In the genomic region with DNA sequence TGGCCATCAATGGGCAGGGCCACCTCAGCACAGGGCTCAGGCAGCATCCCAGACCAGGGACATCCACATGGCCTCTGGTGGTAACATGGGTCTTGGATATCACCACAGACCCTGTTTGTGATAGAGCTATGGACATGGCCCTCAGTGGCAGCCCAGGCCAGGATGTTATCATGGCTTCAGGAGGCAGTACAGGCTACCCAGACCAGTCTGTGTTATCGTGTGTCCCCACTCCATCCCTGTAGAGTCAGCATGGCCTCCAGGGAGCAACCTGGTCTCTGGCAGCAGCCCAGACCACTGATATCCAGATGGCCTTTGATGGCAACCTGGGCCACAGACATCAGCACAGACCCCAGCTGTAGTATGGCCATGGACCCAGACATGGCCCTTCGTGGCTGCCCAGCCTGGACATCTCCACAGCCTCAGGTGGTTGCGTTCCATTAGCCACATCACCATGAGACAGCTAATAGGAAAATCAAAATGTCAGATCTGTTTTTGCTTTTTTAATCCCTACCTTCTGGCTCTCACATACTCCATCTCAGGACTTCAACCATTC, we compare ENCODE assay signal across 26 mouse cellular contexts. TPM values are rescaled to one million over a fixed set of nuclear protein-coding genes. Genes with fewer than 3 reads are reported as not detected.
DNase-seq lines count a peak whose midpoint lies in the region; ATAC-seq lines count a peak whose summit lies in the region.
"Had no signal": no experiment of that assay in that cellular context is flagged by ENCODE, and none has a peak within 500 bp of the region (broad histone marks: within the 10 kb centered on the region; RNA-seq: fewer than 3 reads in every experiment).

No protein-coding gene starts in this region.

- H3K4me1 ChIP-seq in hindbrain, embryonic 13.5 days (replicated peaks): no peaks in the 10 kb centered on the region
- H3K4me1 ChIP-seq in hindbrain, embryonic 11.5 days (replicated peaks; ENCODE audit: control insufficient read depth, insufficient read depth, low read length): no peaks in the 10 kb centered on the region
- H3K4me1 ChIP-seq in midbrain, embryonic 12.5 days: no peaks in the 10 kb centered on the region
- H3K4me1 ChIP-seq in midbrain, embryonic 11.5 days (ENCODE audit: control insufficient read depth, insufficient read depth, low read length): no peaks in the 10 kb centered on the region
- H3K4me1 ChIP-seq in limb, embryonic 13.5 days: no peaks in the 10 kb centered on the region
- H3K4me1 ChIP-seq: embryonic facial prominence, embryonic 13.5 days; forebrain, embryonic 10.5 days; forebrain, embryonic 15.5 days; heart, embryonic 12.5 days; hindbrain, embryonic 10.5 days; liver, embryonic 15.5 days; lung, embryonic 15.5 days had no signal

- no peak for DNase-seq in hindbrain, embryonic 11.5 days (ENCODE audit: low spot score)
- DNase-seq in midbrain, embryonic 11.5 days (ENCODE audit: low spot score, missing footprints): no peak
- no peak for DNase-seq in thymus, adult 18-20 months
- DNase-seq: adrenal gland, postnatal 14 days; cerebellum, adult 11 months; cerebellum, adult 9-10 months; cerebellum, postnatal 36 days; gastrocnemius, postnatal 25 days; heart, adult 18-20 months; heart, postnatal 10 days; kidney, postnatal 25 days; liver; thymus, postnatal 4 days had no signal

- H3K4me3 ChIP-seq in hindbrain, embryonic 13.5 days: no peak overlapping the region
- no peak overlapping the region for H3K4me3 ChIP-seq in hindbrain, embryonic 11.5 days (ENCODE audit: low read depth, low read length)
- H3K4me3 ChIP-seq in midbrain, embryonic 12.5 days: no peak overlapping the region
- no peak overlapping the region for H3K4me3 ChIP-seq in midbrain, embryonic 11.5 days (ENCODE audit: low read depth, low read length)
- no peak overlapping the region for H3K4me3 ChIP-seq in limb, embryonic 13.5 days
- H3K4me3 ChIP-seq: embryonic facial prominence, embryonic 13.5 days; forebrain, embryonic 10.5 days; forebrain, embryonic 15.5 days; heart, embryonic 12.5 days; hindbrain, embryonic 10.5 days; liver, embryonic 15.5 days; lung, embryonic 15.5 days had no signal

- H3K27me3 ChIP-seq in hindbrain, embryonic 13.5 days: no peaks in the 10 kb centered on the region
- H3K27me3 ChIP-seq in hindbrain, embryonic 11.5 days (ENCODE audit: control insufficient read depth, insufficient read depth, low read length): no peaks in the 10 kb centered on the region
- no peaks in the 10 kb centered on the region for H3K27me3 ChIP-seq in midbrain, embryonic 12.5 days
- no peaks in the 10 kb centered on the region for H3K27me3 ChIP-seq in midbrain, embryonic 11.5 days (ENCODE audit: control insufficient read depth, insufficient read depth, low read length)
- H3K27me3 ChIP-seq in limb, embryonic 13.5 days: no peaks in the 10 kb centered on the region
- H3K27me3 ChIP-seq: embryonic facial prominence, embryonic 13.5 days; forebrain, embryonic 15.5 days; heart, embryonic 12.5 days; liver, embryonic 15.5 days; lung, embryonic 15.5 days had no signal

- H3K4me2 ChIP-seq in hindbrain, embryonic 13.5 days: no peak overlapping the region
- H3K4me2 ChIP-seq in hindbrain, embryonic 11.5 days (replicated peaks; ENCODE audit: low read depth, low read length): no peak overlapping the region
- H3K4me2 ChIP-seq in midbrain, embryonic 12.5 days (replicated peaks): no peak overlapping the region
- H3K4me2 ChIP-seq in midbrain, embryonic 11.5 days: no peak overlapping the region
- no peak overlapping the region for H3K4me2 ChIP-seq in limb, embryonic 13.5 days (replicated peaks)
- H3K4me2 ChIP-seq: embryonic facial prominence, embryonic 13.5 days; forebrain, embryonic 15.5 days; heart, embryonic 12.5 days; liver, embryonic 15.5 days; lung, embryonic 15.5 days had no signal

- no peaks in the 10 kb centered on the region for H3K9me3 ChIP-seq in hindbrain, embryonic 13.5 days
- H3K9me3 ChIP-seq in hindbrain, embryonic 11.5 days (ENCODE audit: control insufficient read depth, low read length): no peaks in the 10 kb centered on the region
- H3K9me3 ChIP-seq in midbrain, embryonic 12.5 days: no peaks in the 10 kb centered on the region
- no peaks in the 10 kb centered on the region for H3K9me3 ChIP-seq in midbrain, embryonic 11.5 days (ENCODE audit: control insufficient read depth, low read length)
- H3K9me3 ChIP-seq in limb, embryonic 13.5 days: no peaks in the 10 kb centered on the region
- H3K9me3 ChIP-seq: embryonic facial prominence, embryonic 13.5 days; forebrain, embryonic 10.5 days; forebrain, embryonic 15.5 days; heart, embryonic 12.5 days; hindbrain, embryonic 10.5 days; liver, embryonic 15.5 days; lung, embryonic 15.5 days had no signal

- H3K27ac ChIP-seq in hindbrain, embryonic 13.5 days: no peak overlapping the region
- H3K27ac ChIP-seq in hindbrain, embryonic 11.5 days (ENCODE audit: low read depth, low read length): no peak overlapping the region
- no peak overlapping the region for H3K27ac ChIP-seq in midbrain, embryonic 12.5 days (replicated peaks)
- H3K27ac ChIP-seq in midbrain, embryonic 11.5 days (ENCODE audit: low read depth, low read length): no peak overlapping the region
- no peak overlapping the region for H3K27ac ChIP-seq in limb, embryonic 13.5 days
- H3K27ac ChIP-seq: embryonic facial prominence, embryonic 13.5 days; forebrain, embryonic 10.5 days; forebrain, embryonic 15.5 days; hindbrain, embryonic 10.5 days; liver, embryonic 15.5 days; lung, embryonic 15.5 days had no signal

- WGBS in hindbrain, embryonic 13.5 days: 91% methylated on average over 3 of the region's 3 CpGs
- WGBS in hindbrain, embryonic 11.5 days: 96% methylated on average over 3 of the region's 3 CpGs
- 90% methylated on average over 3 of the region's 3 CpGs for WGBS in midbrain, embryonic 12.5 days
- WGBS in midbrain, embryonic 11.5 days: 94% methylated on average over 3 of the region's 3 CpGs
- 91% methylated on average over 3 of the region's 3 CpGs for WGBS in limb, embryonic 13.5 days

- H3K36me3 ChIP-seq in hindbrain, embryonic 13.5 days: peaks cover 10% of the 10 kb centered on the region
- H3K36me3 ChIP-seq in hindbrain, embryonic 11.5 days (ENCODE audit: control insufficient read depth, insufficient read depth, low read length): no peaks in the 10 kb centered on the region
- peaks cover 12% of the 10 kb centered on the region; the same call in 1 of the 2 replicates for H3K36me3 ChIP-seq in midbrain, embryonic 12.5 days
- H3K36me3 ChIP-seq in midbrain, embryonic 11.5 days (ENCODE audit: control insufficient read depth, insufficient read depth, low read length): no peaks in the 10 kb centered on the region
- H3K36me3 ChIP-seq in limb, embryonic 13.5 days: no peaks in the 10 kb centered on the region
- H3K36me3 ChIP-seq: embryonic facial prominence, embryonic 13.5 days; forebrain, embryonic 15.5 days; liver, embryonic 15.5 days; lung, embryonic 15.5 days had no signal

- no peak overlapping the region for H3K9ac ChIP-seq in hindbrain, embryonic 13.5 days
- no peak overlapping the region for H3K9ac ChIP-seq in hindbrain, embryonic 11.5 days (ENCODE audit: low read depth, low read length)
- H3K9ac ChIP-seq in midbrain, embryonic 12.5 days (replicated peaks): no peak overlapping the region
- H3K9ac ChIP-seq in midbrain, embryonic 11.5 days (ENCODE audit: low read length): no peak overlapping the region
- no peak overlapping the region for H3K9ac ChIP-seq in limb, embryonic 13.5 days
- H3K9ac ChIP-seq: embryonic facial prominence, embryonic 13.5 days; forebrain, embryonic 15.5 days; heart, embryonic 12.5 days; liver, embryonic 15.5 days; lung, embryonic 15.5 days had no signal

- ATAC-seq in hindbrain, embryonic 13.5 days (ENCODE audit: low FRiP score): peak; percentile 40; the same call in 1 of the 2 replicates
- no peak for ATAC-seq in hindbrain, embryonic 11.5 days (ENCODE audit: low FRiP score)
- peak; percentile 59 for ATAC-seq in midbrain, embryonic 12.5 days (ENCODE audit: low FRiP score, low read depth)
- no peak for ATAC-seq in midbrain, embryonic 11.5 days (ENCODE audit: low FRiP score)
- ATAC-seq in limb, embryonic 13.5 days (ENCODE audit: low FRiP score, low read depth): peak; percentile 60
- ATAC-seq in megakaryocyte-erythroid progenitor cell, adult 5-6 weeks (replicated peaks; ENCODE audit: low FRiP score, low TSS enrichment, poor library complexity, severe bottlenecking): 0 out of 2 replicates have a peak, but pooled peaks have one; percentile 26
- ATAC-seq: CD4-positive, CD25-positive, alpha-beta regulatory T cell, adult 4 months; forebrain, embryonic 15.5 days; intestine, postnatal 0 days had no signal

RNA-seq across cellular contexts. Expression of gene Cfap300, which starts 30.7 kb away (rescaled TPM):
- 16.3 and 19.1 TPM in 2 replicates for polyA plus RNA-seq in hindbrain, embryonic 13.5 days (2015; fragmentation: Nextera tagmentation; extraction: Ambion mirVana)
- polyA plus RNA-seq in hindbrain, embryonic 11.5 days (2014; fragmentation: Nextera tagmentation; extraction: Ambion mirVana): 18.1 and 19.7 TPM in 2 replicates
- polyA plus RNA-seq in midbrain, embryonic 12.5 days (2016; fragmentation: Nextera tagmentation; extraction: Ambion mirVana): 16.0 and 17.2 TPM in 2 replicates
- polyA plus RNA-seq in midbrain, embryonic 11.5 days (2014; fragmentation: Nextera tagmentation; extraction: Ambion mirVana): 20.6 and 20.7 TPM in 2 replicates
- polyA plus RNA-seq in limb, embryonic 13.5 days (2015; fragmentation: Nextera tagmentation; extraction: Ambion mirVana): 14.5 and 14.9 TPM in 2 replicates
- total RNA-seq in megakaryocyte-erythroid progenitor cell, adult 5-6 weeks (2014; fragmentation: Nextera tagmentation): not detected in 2 replicates
- total RNA-seq in megakaryocyte-erythroid progenitor cell, adult 5-6 weeks (2017): 1.9 TPM in 1 of 2 replicates, not detected in the other

Comparison
In these comparisons a context has a peak if more than half of its experiments do, and no peak if none do; other contexts are left out.
1. ATAC-seq: peak in hindbrain, embryonic 13.5 days (single experiment), midbrain, embryonic 12.5 days (single experiment), limb, embryonic 13.5 days (single experiment) and megakaryocyte-erythroid progenitor cell, adult 5-6 weeks (single experiment); none in hindbrain, embryonic 11.5 days (single experiment) and midbrain, embryonic 11.5 days (single experiment).